ENCODE assay signal across 10 mouse cellular contexts in genomic region chr10:96720281-96720711, GRCm38 (mm10).
DNase-seq lines count a peak whose midpoint lies in the region; ATAC-seq and TF ChIP-seq lines count a peak whose summit lies in the region.
"Had no signal": no experiment of that assay in that cellular context is flagged by ENCODE, and none has a peak within 500 bp of the region (broad histone marks: within the 10 kb centered on the region; RNA-seq: fewer than 3 reads in every experiment).

No protein-coding gene starts in this region.

- no peaks in the 10 kb centered on the region for H3K27me3 ChIP-seq in heart, embryonic 15.5 days
- H3K27me3 ChIP-seq in heart, embryonic 12.5 days (replicated peaks) = no peaks in the 10 kb centered on the region
- H3K27me3 ChIP-seq in midbrain, embryonic 14.5 days (ENCODE audit: control insufficient read depth, insufficient read depth, low read length) = no peaks in the 10 kb centered on the region
- no peaks in the 10 kb centered on the region for H3K27me3 ChIP-seq in midbrain, embryonic 13.5 days
- no peaks in the 10 kb centered on the region; the same call in 1 of the 2 replicates for H3K27me3 ChIP-seq in embryonic facial prominence, embryonic 15.5 days
- no peaks in the 10 kb centered on the region for H3K27me3 ChIP-seq in lung, postnatal 0 days (replicated peaks; ENCODE audit: insufficient read depth, low read length)

- peaks cover 40% of the 10 kb centered on the region for H3K4me1 ChIP-seq in heart, embryonic 15.5 days (replicated peaks)
- peaks cover 24% of the 10 kb centered on the region for H3K4me1 ChIP-seq in heart, embryonic 12.5 days (replicated peaks)
- H3K4me1 ChIP-seq in midbrain, embryonic 14.5 days (ENCODE audit: control insufficient read depth, insufficient read depth, low read length) = peaks cover 21% of the 10 kb centered on the region
- peaks cover 35% of the 10 kb centered on the region for H3K4me1 ChIP-seq in midbrain, embryonic 13.5 days (replicated peaks)
- H3K4me1 ChIP-seq in embryonic facial prominence, embryonic 15.5 days = peaks cover 39% of the 10 kb centered on the region
- H3K4me1 ChIP-seq in lung, postnatal 0 days (ENCODE audit: insufficient read depth, low read depth, low read length) = no peaks in the 10 kb centered on the region; the same call in 1 of the 2 replicates

- WGBS in heart, embryonic 15.5 days = 44% methylated on average over 7 of the region's 7 CpGs
- WGBS in heart, embryonic 12.5 days = 50% methylated on average over 7 of the region's 7 CpGs
- 79% methylated on average over 7 of the region's 7 CpGs for WGBS in midbrain, embryonic 14.5 days
- whole genome bisulfite sequencing in midbrain, embryonic 13.5 days = 75% methylated on average over 7 of the region's 7 CpGs
- 38% methylated on average over 7 of the region's 7 CpGs for WGBS in embryonic facial prominence, embryonic 15.5 days
- WGBS in lung, postnatal 0 days = 26% methylated on average over 7 of the region's 7 CpGs

- peak; percentile 49 for DNase-seq in midbrain, embryonic 14.5 days
- DNase-seq in lung, postnatal 0 days (ENCODE audit: low spot score) = peak; percentile 64
- DNase-seq in spleen, postnatal 10 days (ENCODE audit: low spot score in 2 of 2) = no peak
- DNase-seq: heart, postnatal 36 days had no signal

- no peak for TF ChIP-seq CTCF in lung, postnatal 0 days (IDR thresholded peaks at IDR 0.05)

- no peaks in the 10 kb centered on the region for H3K9me3 ChIP-seq in heart, embryonic 15.5 days (replicated peaks)
- no peaks in the 10 kb centered on the region for H3K9me3 ChIP-seq in heart, embryonic 12.5 days (replicated peaks)
- H3K9me3 ChIP-seq in midbrain, embryonic 14.5 days (ENCODE audit: control insufficient read depth, low read length) = no peaks in the 10 kb centered on the region
- H3K9me3 ChIP-seq in midbrain, embryonic 13.5 days = no peaks in the 10 kb centered on the region
- H3K9me3 ChIP-seq in embryonic facial prominence, embryonic 15.5 days (replicated peaks) = no peaks in the 10 kb centered on the region
- no peaks in the 10 kb centered on the region for H3K9me3 ChIP-seq in lung, postnatal 0 days (ENCODE audit: low read length)

- H3K27ac ChIP-seq in heart, embryonic 15.5 days = peak overlapping the region; percentile 23
- no peak overlapping the region for H3K27ac ChIP-seq in heart, embryonic 12.5 days (ENCODE audit: poor library complexity, severe bottlenecking)
- no peak overlapping the region for H3K27ac ChIP-seq in midbrain, embryonic 14.5 days (replicated peaks; ENCODE audit: low read depth, low read length)
- H3K27ac ChIP-seq in midbrain, embryonic 13.5 days = no peak overlapping the region
- H3K27ac ChIP-seq in embryonic facial prominence, embryonic 15.5 days (replicated peaks) = 0 out of 2 replicates have a peak overlapping the region, but pooled peaks have one; percentile 22
- no peak overlapping the region for H3K27ac ChIP-seq in lung, postnatal 0 days (ENCODE audit: low read length)
- H3K27ac ChIP-seq: left cerebral cortex, adult 2 months had no signal

- no peak overlapping the region for H3K4me2 ChIP-seq in heart, embryonic 15.5 days
- H3K4me2 ChIP-seq in heart, embryonic 12.5 days = no peak overlapping the region
- H3K4me2 ChIP-seq in midbrain, embryonic 14.5 days (ENCODE audit: low read length) = no peak overlapping the region
- H3K4me2 ChIP-seq in midbrain, embryonic 13.5 days (replicated peaks) = no peak overlapping the region
- H3K4me2 ChIP-seq in embryonic facial prominence, embryonic 15.5 days (replicated peaks) = no peak overlapping the region
- no peak overlapping the region for H3K4me2 ChIP-seq in lung, postnatal 0 days (replicated peaks; ENCODE audit: low read depth, low read length)

- TF ChIP-seq EP300 in lung, postnatal 0 days (IDR thresholded peaks at IDR 0.05) = peak; percentile 23; the same call in 1 of the 2 replicates

- no peaks in the 10 kb centered on the region for H3K36me3 ChIP-seq in heart, embryonic 15.5 days
- no peaks in the 10 kb centered on the region for H3K36me3 ChIP-seq in heart, embryonic 12.5 days
- no peaks in the 10 kb centered on the region for H3K36me3 ChIP-seq in midbrain, embryonic 14.5 days (ENCODE audit: control insufficient read depth, insufficient read depth, low read length)
- H3K36me3 ChIP-seq in midbrain, embryonic 13.5 days = no peaks in the 10 kb centered on the region
- H3K36me3 ChIP-seq in embryonic facial prominence, embryonic 15.5 days = no peaks in the 10 kb centered on the region
- no peaks in the 10 kb centered on the region for H3K36me3 ChIP-seq in lung, postnatal 0 days (ENCODE audit: insufficient read depth, low read length)

- H3K9ac ChIP-seq in heart, embryonic 15.5 days = no peak overlapping the region
- no peak overlapping the region for H3K9ac ChIP-seq in heart, embryonic 12.5 days
- no peak overlapping the region for H3K9ac ChIP-seq in midbrain, embryonic 14.5 days (replicated peaks; ENCODE audit: low read length)
- H3K9ac ChIP-seq in midbrain, embryonic 13.5 days (replicated peaks) = no peak overlapping the region
- H3K9ac ChIP-seq in embryonic facial prominence, embryonic 15.5 days = no peak overlapping the region
- no peak overlapping the region for H3K9ac ChIP-seq in lung, postnatal 0 days (replicated peaks; ENCODE audit: low read depth)

- ATAC-seq in heart, embryonic 15.5 days (replicated peaks; ENCODE audit: insufficient number of reproducible peaks, insufficient read depth, low FRiP score, low read depth) = no peak; the same call in 1 of the 2 replicates
- ATAC-seq in heart, embryonic 12.5 days (ENCODE audit: insufficient number of reproducible peaks, low FRiP score) = no peak
- no peak for ATAC-seq in midbrain, embryonic 14.5 days (ENCODE audit: low FRiP score, low TSS enrichment)
- no peak for ATAC-seq in midbrain, embryonic 13.5 days
- ATAC-seq in embryonic facial prominence, embryonic 15.5 days (ENCODE audit: insufficient number of reproducible peaks, low FRiP score, low TSS enrichment, low read depth) = no peak
- ATAC-seq in lung, postnatal 0 days = peak; percentile 47; the same call in 1 of the 2 replicates
- no peak for ATAC-seq in erythroblast, adult 5-6 weeks (replicated peaks; ENCODE audit: low FRiP score, poor library complexity, severe bottlenecking)

- no peak overlapping the region for H3K4me3 ChIP-seq in heart, embryonic 15.5 days
- no peak overlapping the region for H3K4me3 ChIP-seq in heart, embryonic 12.5 days
- H3K4me3 ChIP-seq in midbrain, embryonic 14.5 days (replicated peaks; ENCODE audit: low read depth, low read length) = no peak overlapping the region
- H3K4me3 ChIP-seq in midbrain, embryonic 13.5 days (replicated peaks) = no peak overlapping the region
- no peak overlapping the region for H3K4me3 ChIP-seq in embryonic facial prominence, embryonic 15.5 days (replicated peaks)
- no peak overlapping the region for H3K4me3 ChIP-seq in lung, postnatal 0 days (ENCODE audit: low read depth, low read length)
- H3K4me3 ChIP-seq: left cerebral cortex, adult 2 months had no signal

Comparison
In these comparisons a context has a peak if more than half of its experiments do, and no peak if none do; other contexts are left out.
1. H3K27ac ChIP-seq: peak in heart, embryonic 15.5 days (single experiment) and embryonic facial prominence, embryonic 15.5 days (single experiment); none in heart, embryonic 12.5 days (single experiment), midbrain, embryonic 14.5 days (single experiment), midbrain, embryonic 13.5 days (single experiment) and lung, postnatal 0 days (single experiment).
2. DNase-seq: peak in midbrain, embryonic 14.5 days (single experiment) and lung, postnatal 0 days (single experiment); none in spleen, postnatal 10 days (0 of 2).